Mouse (Mus musculus) small intestine, adult 2 months (tissue): ENCODE measurements around the gene Pias3. TPM values are rescaled to one million over a fixed set of nuclear protein-coding genes. Genes with fewer than 3 reads are reported as not detected.
A peak's percentile ranks its signal among the peaks of the same experiment; 100 is the strongest.

Experiments used
- H3K27ac ChIP-seq: fragments of 200-500 bp; 2 replicates; pipeline ENCODE4 v1.5.1; 2012; ENCODE audit warnings: low read depth, low read length, control low read depth, inconsistent platforms; ENCODE audit not compliant: insufficient read depth
- H3K27me3 ChIP-seq: fragments of 200-500 bp; 2 replicates; pipeline ENCODE4 v1.6.1; 2012; ENCODE audit warnings: mild to moderate bottlenecking, moderate library complexity, low read length, inconsistent platforms; ENCODE audit not compliant: control insufficient read depth, insufficient read depth
- H3K36me3 ChIP-seq: fragments of 200-500 bp; 2 replicates; pipeline ENCODE4 v1.6.1; 2012; ENCODE audit warnings: mild to moderate bottlenecking, low read length, control low read depth, inconsistent platforms; ENCODE audit not compliant: control insufficient read depth, insufficient read depth
- H3K4me1 ChIP-seq: fragments of 200-500 bp; 2 replicates; pipeline ENCODE4 v1.6.1; 2012; ENCODE audit warnings: low read length, inconsistent platforms, mixed read lengths; ENCODE audit not compliant: control insufficient read depth, insufficient read depth, insufficient read length
- H3K4me3 ChIP-seq: fragments of 200-500 bp; 2 replicates; pipeline ENCODE4 v1.5.1; 2012; ENCODE audit warnings: low read depth, mild to moderate bottlenecking, control low read depth, inconsistent platforms, low read length, moderate library complexity
- CTCF ChIP-seq: fragments of 200-500 bp; IDR thresholded peaks from 2 replicates; pipeline ENCODE4 v1.5.1; 2012; ENCODE audit warnings: low read depth, mild to moderate bottlenecking, control low read depth, inconsistent platforms, low read length, moderate library complexity, mixed read lengths; ENCODE audit not compliant: insufficient replicate concordance, insufficient read length; ENCODE audit errors: extremely low read depth
- POLR2A ChIP-seq: fragments of 200-500 bp; IDR thresholded peaks from 2 replicates; pipeline ENCODE4 v1.6.1; 2012; ENCODE audit warnings: low read depth, mild to moderate bottlenecking, control low read depth, inconsistent platforms, low read length, moderate library complexity
- WGBS: fragments of 180-500 bp; shearing (Covaris S2); methylation state at CpG from one replicate; pipeline ENCODE4 v1.1.7; 2018; 5-methylcytosine and 5-hydroxymethylcytosine counted together
- polyA plus RNA-seq: library from polyadenylated mRNA; depleted of rRNA; stranded (reverse); fragments of >200 nt; gene quantifications from 2 replicates; pipeline ENCODE4 v1.2.3, GENCODE M21; 2012

The Pias3 gene
- polyA plus RNA-seq, 1 experiment = 17.9 TPM

GRCm38 (mm10) chr3:96714286-96714685, 18.1 kb downstream of the Pias3 start:
- no peak overlapping the region for H3K4me3 ChIP-seq
- H3K4me1 ChIP-seq = no peaks in the 10 kb centered on the region
- no peak overlapping the region for H3K27ac ChIP-seq
- no peak for TF ChIP-seq CTCF
- peaks cover 71% of the 10 kb centered on the region for H3K36me3 ChIP-seq
- 77% methylated on average over 5 of the region's 5 CpGs for WGBS
- H3K27me3 ChIP-seq = no peaks in the 10 kb centered on the region

DNA sequence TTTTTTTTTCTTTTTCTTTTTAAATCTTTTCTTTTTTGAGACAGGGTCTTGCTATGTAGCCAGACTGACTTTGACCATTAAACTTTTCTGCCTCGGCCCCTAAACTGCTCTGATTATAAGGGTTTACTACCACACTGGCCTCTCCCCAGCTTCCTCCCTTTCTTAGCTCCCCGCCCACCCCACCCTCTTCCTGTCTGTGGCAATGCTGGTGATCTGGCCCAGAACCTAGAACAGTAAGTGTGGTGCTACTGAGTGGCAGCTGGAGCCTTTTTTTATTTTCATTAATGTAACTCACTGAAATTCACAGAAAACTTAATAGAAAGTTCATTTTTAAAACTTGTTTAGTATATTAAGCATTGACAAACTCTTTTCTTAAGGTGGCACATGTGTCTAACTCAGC, 19.7 kb downstream of the Pias3 start:
- Histone ChIP-seq H3K4me3 (no peak overlapping the region), H3K36me3 (peaks cover 73% of the 10 kb centered on the region), H3K27me3 (no peaks in the 10 kb centered on the region), H3K4me1 (no peaks in the 10 kb centered on the region), H3K27ac (no peak overlapping the region)
- WGBS = 74% methylated on average over 2 of the region's 2 CpGs
- TF ChIP-seq POLR2A (no peak), CTCF (no peak)

DNA sequence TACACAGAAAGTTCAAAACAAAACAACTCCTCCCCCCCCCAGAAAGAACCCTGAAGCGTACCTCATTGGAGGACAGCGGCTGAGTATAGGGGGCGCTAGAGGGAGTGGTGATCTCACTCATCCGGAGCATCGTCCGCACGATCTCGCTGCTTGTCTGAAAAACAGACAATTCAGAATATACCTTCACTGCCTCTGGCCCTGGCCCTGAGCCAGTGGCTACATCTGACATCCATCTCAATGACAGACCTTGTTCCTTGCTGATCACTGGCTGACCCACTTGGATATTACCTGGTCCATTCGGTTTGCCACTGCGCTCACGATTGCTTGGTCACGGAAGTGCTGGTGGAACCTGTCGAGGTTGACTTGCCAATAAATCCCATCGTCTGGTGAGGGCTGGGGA, 23.0 kb downstream of the Pias3 start:
- H3K27ac ChIP-seq = no peak overlapping the region
- 74% methylated on average over 14 of the region's 14 CpGs for WGBS
- H3K36me3 ChIP-seq = peaks cover 69% of the 10 kb centered on the region
- no peaks in the 10 kb centered on the region for H3K27me3 ChIP-seq
- TF ChIP-seq CTCF = peak; percentile 41; the same call in 1 of the 2 replicates
- no peak for TF ChIP-seq POLR2A
- no peak overlapping the region for H3K4me3 ChIP-seq
- no peaks in the 10 kb centered on the region for H3K4me1 ChIP-seq

DNA sequence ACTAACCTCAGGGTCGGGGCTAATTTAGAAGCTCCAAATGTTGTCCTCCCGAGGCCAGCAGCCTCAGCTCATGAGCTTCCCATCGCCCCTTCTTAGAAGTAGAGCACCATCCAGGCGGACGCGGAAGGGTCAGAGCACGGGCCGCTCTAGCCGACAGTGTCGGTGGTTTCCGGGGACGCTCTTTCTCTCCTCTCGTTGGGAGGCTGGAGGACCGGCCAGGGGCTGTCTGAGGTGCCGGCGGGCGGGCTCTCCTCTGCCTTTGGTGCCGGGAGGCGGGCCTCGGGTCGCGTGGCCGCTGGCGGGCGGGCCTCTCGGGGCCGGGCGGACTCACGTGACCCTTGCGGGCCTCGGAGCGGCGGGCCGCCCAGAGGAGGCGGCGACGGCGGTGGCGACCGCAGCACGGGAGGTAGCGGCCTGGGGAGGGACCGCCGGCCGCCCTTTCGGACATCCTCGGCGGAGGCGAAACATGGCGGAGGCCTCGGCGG, 31.2 kb downstream of the Pias3 start, which contains the start of the genes Polr3c and Rnf115:
TSS of gene Polr3c (minus strand) at position 286 of the 485 bp plus-strand sequence.
TSS of gene Rnf115 (plus strand) at position 322 of the 485 bp plus-strand sequence.
- WGBS = under 1% methylated on average over 51 of the region's 52 CpGs
- TF ChIP-seq POLR2A (peak; percentile 78; the same call in 1 of the 2 replicates), CTCF (no peak)
- Histone ChIP-seq H3K36me3 (peaks cover 13% of the 10 kb centered on the region), H3K4me1 (peaks cover 19% of the 10 kb centered on the region; the same call in 1 of the 2 replicates), H3K27ac (peak within 1 kb of the TSS; percentile 67), H3K4me3 (peak within 1 kb of the TSS; percentile 65), H3K27me3 (no peaks in the 10 kb centered on the region)

DNA sequence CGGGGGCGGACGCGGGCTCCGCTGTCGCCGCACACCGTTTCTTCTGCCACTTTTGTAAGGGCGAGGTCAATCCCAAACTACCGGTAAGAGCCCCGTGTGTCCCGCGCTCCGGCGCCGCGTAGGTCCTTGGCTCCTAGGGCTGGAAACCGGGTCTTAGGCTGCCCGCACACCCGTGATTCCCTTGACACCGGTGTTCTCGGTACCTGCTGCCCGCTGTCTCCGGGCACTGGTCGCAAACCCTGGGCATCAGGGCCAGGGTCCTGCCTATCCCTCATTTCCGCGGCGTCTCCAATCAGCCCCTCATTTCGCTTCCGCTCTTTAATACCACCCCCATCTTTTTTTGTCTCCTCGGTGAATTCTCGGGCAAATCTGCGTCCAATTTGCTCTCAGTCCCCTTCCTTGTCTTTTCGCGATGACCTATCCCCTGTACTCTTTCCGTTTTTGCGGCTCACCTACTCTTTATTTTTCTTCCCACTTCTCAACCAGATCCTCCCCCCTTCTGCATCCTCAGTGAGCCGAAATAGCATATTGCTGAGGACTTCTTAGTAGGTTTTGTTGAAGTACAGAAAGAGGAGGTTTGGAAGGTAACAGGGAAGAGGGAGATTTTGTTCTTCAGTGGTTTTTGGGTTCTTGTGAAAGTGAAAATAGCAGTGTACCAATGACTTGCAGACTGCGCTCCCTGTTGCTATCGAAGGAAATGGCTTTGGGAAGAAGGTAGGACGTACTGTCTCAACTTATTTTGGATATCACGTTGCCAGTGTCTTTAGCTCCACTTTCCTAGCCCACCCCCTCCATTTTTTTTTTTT, 31.8 kb downstream of the Pias3 start:
- Histone ChIP-seq H3K4me1 (peaks cover 19% of the 10 kb centered on the region; the same call in 1 of the 2 replicates), H3K4me3 (peak overlapping the region; percentile 65), H3K36me3 (peaks cover 8% of the 10 kb centered on the region), H3K27me3 (no peaks in the 10 kb centered on the region), H3K27ac (peak overlapping the region; percentile 67)
- TF ChIP-seq POLR2A (no peak), CTCF (no peak)
- WGBS = 1% methylated on average over 42 of the region's 42 CpGs

GRCm38 (mm10) chr3:96728634-96729402, 32.6 kb downstream of the Pias3 start:
- H3K36me3 ChIP-seq = peaks cover under 1% of the 10 kb centered on the region; the same call in 1 of the 2 replicates
- no peaks in the 10 kb centered on the region for H3K27me3 ChIP-seq
- H3K27ac ChIP-seq = peak overlapping the region; percentile 67
- H3K4me1 ChIP-seq = peaks cover 19% of the 10 kb centered on the region; the same call in 1 of the 2 replicates
- WGBS = 26% methylated on average over 7 of the region's 7 CpGs
- H3K4me3 ChIP-seq = peak overlapping the region; percentile 22; the same call in 1 of the 2 replicates
- no peak for TF ChIP-seq CTCF

- WGBS = 26% methylated on average over 3 of the region's 3 CpGs
- Histone ChIP-seq H3K4me1 (peaks cover 22% of the 10 kb centered on the region; the same call in 1 of the 2 replicates), H3K4me3 (no peak overlapping the region), H3K27me3 (no peaks in the 10 kb centered on the region), H3K36me3 (no peaks in the 10 kb centered on the region), H3K27ac (no peak overlapping the region)
- TF ChIP-seq POLR2A = no peak
These were observed 33.2 kb downstream of the Pias3 start for GRCm38 (mm10) chr3:96729403-96729784.
